Mouse (Mus musculus) C2C12 (cell line): ENCODE measurements at regions not wholly inside any gene's neighbourhood (a gene's known extent, or its start where the extent isn't known, plus 50 kb on each side); places are given as distances from the start of the nearest gene placed in this dataset.

Source experiments
- H3K27me3 ChIP-seq: one replicate; pipeline ENCODE4 v1.6.1; 2011; ENCODE audit not compliant: control insufficient read depth, insufficient read depth, insufficient read length
- H3K36me3 ChIP-seq: one replicate; pipeline ENCODE4 v1.6.1; 2011; ENCODE audit not compliant: control insufficient read depth, insufficient read depth
- H3K4me3 ChIP-seq: one replicate; pipeline ENCODE4 v1.5.1; 2011; ENCODE audit warnings: mild to moderate bottlenecking, control low read depth; ENCODE audit not compliant: poor library complexity, insufficient read depth, severe bottlenecking
- H3K79me2 ChIP-seq: one replicate; pipeline ENCODE4 v1.6.1; 2011; ENCODE audit not compliant: control insufficient read depth, insufficient read depth
- H3K79me3 ChIP-seq: one replicate; pipeline ENCODE4 v1.6.1; 2011; ENCODE audit warnings: low read depth, control low read depth
- H3ac ChIP-seq: one replicate; pipeline ENCODE3; 2011; ENCODE audit warnings: low read depth; ENCODE audit not compliant: control insufficient read depth, insufficient read length
- CEBPB ChIP-seq: IDR thresholded peaks from one replicate; pipeline ENCODE4 v1.6.1; 2011; ENCODE audit warnings: low read depth, mild to moderate bottlenecking, control low read depth, moderate library complexity
- CTCF ChIP-seq: IDR thresholded peaks from one replicate; pipeline ENCODE4 v1.5.1; 2011; ENCODE audit not compliant: control insufficient read depth, insufficient read depth, insufficient read length
- FOSL1 ChIP-seq: IDR thresholded peaks from one replicate; pipeline ENCODE4 v1.8.0; 2011; ENCODE audit warnings: mild to moderate bottlenecking, low read length; ENCODE audit not compliant: poor library complexity, insufficient read depth, severe bottlenecking
- MAX ChIP-seq: IDR thresholded peaks from one replicate; pipeline ENCODE4 v1.6.1; 2011; ENCODE audit warnings: mild to moderate bottlenecking, control low read depth
- MYOD1 ChIP-seq: IDR thresholded peaks from one replicate; pipeline ENCODE4 v1.6.1; 2011; ENCODE audit warnings: low read depth; ENCODE audit not compliant: control insufficient read depth, insufficient read length
- MYOG ChIP-seq: IDR thresholded peaks from one replicate; pipeline ENCODE4 v1.6.1; 2011; ENCODE audit not compliant: control insufficient read depth, insufficient read length; ENCODE audit errors: extremely low read depth
- USF1 ChIP-seq: IDR thresholded peaks from one replicate; pipeline ENCODE4 v1.6.1; 2011; ENCODE audit warnings: low read depth, mild to moderate bottlenecking, control low read depth, moderate library complexity

DNA sequence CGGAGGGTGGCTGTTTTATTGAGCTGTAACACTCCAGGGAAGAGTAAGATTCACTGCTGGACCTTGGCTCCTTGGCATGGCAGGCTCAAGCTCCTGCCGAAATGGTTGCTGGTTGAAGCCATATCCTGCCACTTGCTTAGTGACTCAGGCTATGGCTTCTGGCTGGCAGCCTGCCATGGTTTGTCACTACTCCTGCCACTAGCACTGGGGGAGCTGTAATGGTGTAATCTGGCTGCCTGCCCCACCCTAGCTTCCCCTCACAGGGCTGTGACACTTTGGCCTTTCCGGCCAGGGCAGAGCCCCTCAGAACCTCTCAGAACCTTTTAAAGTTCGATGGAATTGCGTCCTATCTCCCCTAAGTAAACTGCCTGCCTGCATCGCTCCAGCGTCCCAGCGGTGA is 424.9 kb downstream of the Prim2 start:
- TF ChIP-seq USF1 (no peak), MYOD1 (no peak), CTCF (no peak), MAX (no peak), FOSL1 (no peak), MYOG (no peak), CEBPB (no peak)
- no peaks in the 10 kb centered on the region for H3K79me3 ChIP-seq
- no peaks in the 10 kb centered on the region for H3K27me3 ChIP-seq
- H3ac ChIP-seq: no peak overlapping the region
- no peaks in the 10 kb centered on the region for H3K36me3 ChIP-seq
- H3K79me2 ChIP-seq: no peaks in the 10 kb centered on the region
- H3K4me3 ChIP-seq: no peak overlapping the region

DNA sequence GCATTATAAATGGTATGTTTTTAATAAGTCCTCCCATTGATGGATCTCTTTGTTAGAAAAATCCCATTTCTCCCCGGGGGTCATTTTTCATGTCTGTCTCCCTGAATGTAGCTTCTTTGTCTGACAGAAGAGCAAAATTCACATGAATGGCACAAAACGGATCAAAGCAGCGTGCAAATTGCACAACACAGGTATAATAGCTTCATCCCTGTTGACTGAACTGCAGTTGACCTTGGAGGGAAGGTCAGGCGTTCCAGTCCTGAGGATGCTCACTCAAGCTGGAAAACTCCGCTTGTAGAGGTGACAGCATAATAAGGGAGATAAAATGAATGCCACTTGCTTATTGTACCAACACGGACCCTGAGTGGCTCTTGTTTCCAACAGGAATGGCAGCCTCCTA is 446.6 kb downstream of the Prim2 start:
- H3K27me3 ChIP-seq: no peaks in the 10 kb centered on the region
- H3ac ChIP-seq: no peak overlapping the region
- no peaks in the 10 kb centered on the region for H3K79me2 ChIP-seq
- H3K36me3 ChIP-seq: no peaks in the 10 kb centered on the region
- no peak for TF ChIP-seq MYOG
- TF ChIP-seq CEBPB: no peak
- no peak for TF ChIP-seq FOSL1
- TF ChIP-seq MAX: no peak
- no peak for TF ChIP-seq MYOD1
- no peak for TF ChIP-seq CTCF
- TF ChIP-seq USF1: no peak
- H3K79me3 ChIP-seq: no peaks in the 10 kb centered on the region
- no peak overlapping the region for H3K4me3 ChIP-seq

DNA sequence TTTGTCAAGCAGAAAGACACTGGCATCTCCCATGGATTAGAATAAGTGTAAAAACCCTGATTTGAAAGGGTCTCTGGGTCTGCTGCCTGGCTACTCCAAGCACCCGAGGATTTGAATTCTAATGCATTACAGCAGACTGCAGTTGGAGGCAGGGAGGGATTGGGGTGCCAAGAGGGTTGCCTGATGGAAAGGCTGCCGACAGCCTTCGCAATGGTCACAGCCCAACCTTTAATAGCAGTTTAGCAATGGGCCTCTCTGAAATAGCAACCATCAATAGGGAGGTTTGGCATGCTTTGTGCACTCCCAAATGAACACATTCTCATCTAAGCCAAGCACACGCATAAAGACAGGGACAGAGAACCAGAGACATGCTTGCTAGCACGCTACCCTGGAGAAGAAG is 454.8 kb downstream of the Prim2 start:
- H3K79me2 ChIP-seq: no peaks in the 10 kb centered on the region
- H3K36me3 ChIP-seq: no peaks in the 10 kb centered on the region
- no peaks in the 10 kb centered on the region for H3K79me3 ChIP-seq
- H3K27me3 ChIP-seq: no peaks in the 10 kb centered on the region
- no peak for TF ChIP-seq FOSL1
- no peak for TF ChIP-seq MAX
- no peak for TF ChIP-seq MYOG
- no peak for TF ChIP-seq CEBPB
- TF ChIP-seq CTCF: no peak
- TF ChIP-seq MYOD1: no peak
- TF ChIP-seq USF1: no peak
- H3ac ChIP-seq: no peak overlapping the region
- no peak overlapping the region for H3K4me3 ChIP-seq

DNA sequence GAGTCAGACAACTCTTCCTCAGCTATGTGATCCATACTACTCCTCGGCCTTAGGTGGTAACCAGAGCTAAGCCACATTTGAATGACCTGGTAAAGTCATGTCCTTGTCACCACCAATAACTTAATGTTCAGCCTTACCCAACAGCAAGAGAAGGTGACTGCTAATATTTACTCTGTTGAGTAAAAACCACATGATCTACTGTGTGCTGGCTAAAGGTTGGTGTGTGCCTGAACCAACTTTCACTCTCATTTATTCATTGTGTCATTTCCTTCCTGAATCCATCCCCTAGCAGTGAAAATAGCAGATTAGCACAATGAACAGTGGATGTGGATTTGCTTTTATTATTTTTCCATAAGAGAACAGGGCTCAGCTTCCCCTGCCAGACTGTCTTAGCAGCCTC is 455.2 kb downstream of the Prim2 start:
- no peak overlapping the region for H3K4me3 ChIP-seq
- no peaks in the 10 kb centered on the region for H3K79me3 ChIP-seq
- H3K36me3 ChIP-seq: no peaks in the 10 kb centered on the region
- H3ac ChIP-seq: no peak overlapping the region
- no peaks in the 10 kb centered on the region for H3K79me2 ChIP-seq
- TF ChIP-seq MYOG (no peak), CTCF (no peak), MYOD1 (no peak), MAX (no peak), CEBPB (no peak), USF1 (no peak), FOSL1 (no peak)
- H3K27me3 ChIP-seq: no peaks in the 10 kb centered on the region

DNA sequence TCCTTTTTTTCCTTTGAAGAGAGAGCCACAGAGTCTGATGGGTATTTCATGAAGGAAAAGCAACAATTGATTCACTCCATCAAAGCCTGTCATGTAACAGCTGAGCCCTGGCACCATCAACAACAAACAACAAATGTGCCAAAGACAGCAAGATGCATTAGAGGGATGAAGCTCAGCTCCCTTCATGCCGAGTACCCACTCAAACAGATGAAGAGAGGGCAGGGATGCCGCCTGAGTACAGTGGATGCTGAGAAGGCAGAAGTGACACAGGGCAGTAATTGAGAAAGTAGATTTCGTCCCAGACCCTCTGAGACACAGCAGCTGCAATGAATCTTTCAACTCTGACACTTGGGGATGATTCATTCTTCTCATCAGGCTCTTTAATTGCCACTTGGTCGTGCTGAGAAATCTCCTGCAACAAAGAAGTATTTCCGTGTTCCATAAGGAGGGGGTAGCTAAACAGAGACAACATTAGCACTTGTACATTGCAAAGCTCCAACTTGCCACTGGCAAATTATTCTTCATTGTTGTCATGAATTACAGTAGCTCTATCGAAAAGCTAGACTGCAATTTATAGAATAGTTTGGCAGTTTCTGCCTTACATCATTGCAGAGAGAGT is 467.9 kb downstream of the Prim2 start:
- H3K79me3 ChIP-seq: no peaks in the 10 kb centered on the region
- H3K79me2 ChIP-seq: no peaks in the 10 kb centered on the region
- no peaks in the 10 kb centered on the region for H3K36me3 ChIP-seq
- no peaks in the 10 kb centered on the region for H3K27me3 ChIP-seq
- no peak overlapping the region for H3ac ChIP-seq
- no peak for TF ChIP-seq MAX
- TF ChIP-seq CEBPB: no peak
- TF ChIP-seq CTCF: no peak
- TF ChIP-seq FOSL1: no peak
- TF ChIP-seq USF1: no peak
- no peak for TF ChIP-seq MYOD1
- TF ChIP-seq MYOG: no peak
- H3K4me3 ChIP-seq: no peak overlapping the region

DNA sequence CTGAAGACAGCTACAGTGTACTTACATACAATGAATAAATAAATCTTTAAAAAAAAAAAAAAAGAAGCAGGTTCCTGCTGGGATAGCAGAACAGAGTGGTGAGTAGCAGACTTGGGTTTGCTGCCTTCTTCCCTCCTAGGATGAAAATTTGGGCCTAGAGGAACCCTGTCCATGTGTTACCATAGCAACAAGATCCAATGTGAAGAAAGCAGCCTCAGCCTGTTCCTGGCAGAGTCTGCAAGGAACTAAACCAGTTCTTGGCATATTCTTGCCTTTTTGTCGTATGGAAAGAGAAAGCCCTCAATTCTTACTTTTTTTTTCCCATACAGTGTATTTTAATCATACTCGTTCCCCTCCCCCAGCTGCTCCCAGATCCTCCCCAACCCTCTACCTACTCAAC is 474.5 kb downstream of the Prim2 start:
- H3K79me2 ChIP-seq: no peaks in the 10 kb centered on the region
- H3K79me3 ChIP-seq: no peaks in the 10 kb centered on the region
- H3K27me3 ChIP-seq: no peaks in the 10 kb centered on the region
- no peak overlapping the region for H3K4me3 ChIP-seq
- TF ChIP-seq CEBPB: no peak
- TF ChIP-seq FOSL1: no peak
- no peak for TF ChIP-seq CTCF
- no peak for TF ChIP-seq MYOG
- no peak for TF ChIP-seq USF1
- TF ChIP-seq MYOD1: no peak
- no peak for TF ChIP-seq MAX
- no peak overlapping the region for H3ac ChIP-seq
- H3K36me3 ChIP-seq: no peaks in the 10 kb centered on the region
